Mouse (Mus musculus): ENCODE data around the gene I830077J02Rik.
"Not testable (repeated sequence)": the region's sequence is repeated elsewhere in the genome, so short reads cannot be mapped to it uniquely, and the experiment has no call there.

GRCm38 (mm10) chr3:105916455-105916854 lies 16.0 kb downstream of the I830077J02Rik start:
- not testable (repeated sequence) for TF ChIP-seq POLR2A (IDR thresholded peaks at IDR 0.05; ENCODE audit: control insufficient read depth, extremely low read depth, insufficient read depth, low read length, poor library complexity); CTCF (IDR thresholded peaks at IDR 0.05; ENCODE audit: borderline replicate concordance, control insufficient read depth, extremely low read depth, insufficient read depth, low read length, poor library complexity)
